Mouse (Mus musculus) liver, postnatal 0 days (tissue): ENCODE measurements around the gene Sinhcaf.

Experiments
- CTCF ChIP-seq: sonication (generic); IDR thresholded peaks from 2 replicates; pipeline ENCODE4 v1.5.1; 2016; ENCODE audit warnings: antibody characterized with exemption, low read depth
- EP300 ChIP-seq: IDR thresholded peaks from 2 replicates; pipeline ENCODE4 v1.6.1; 2016; ENCODE audit warnings: antibody characterized with exemption, low read depth, mild to moderate bottlenecking

- TF ChIP-seq CTCF (no peak), EP300 (no peak)
Measured at GRCm38 (mm10) chr6:148943695-148944094, 2.6 kb downstream of the Sinhcaf start.
